ENCODE assay signal across 9 mouse cellular contexts in the genomic region with DNA sequence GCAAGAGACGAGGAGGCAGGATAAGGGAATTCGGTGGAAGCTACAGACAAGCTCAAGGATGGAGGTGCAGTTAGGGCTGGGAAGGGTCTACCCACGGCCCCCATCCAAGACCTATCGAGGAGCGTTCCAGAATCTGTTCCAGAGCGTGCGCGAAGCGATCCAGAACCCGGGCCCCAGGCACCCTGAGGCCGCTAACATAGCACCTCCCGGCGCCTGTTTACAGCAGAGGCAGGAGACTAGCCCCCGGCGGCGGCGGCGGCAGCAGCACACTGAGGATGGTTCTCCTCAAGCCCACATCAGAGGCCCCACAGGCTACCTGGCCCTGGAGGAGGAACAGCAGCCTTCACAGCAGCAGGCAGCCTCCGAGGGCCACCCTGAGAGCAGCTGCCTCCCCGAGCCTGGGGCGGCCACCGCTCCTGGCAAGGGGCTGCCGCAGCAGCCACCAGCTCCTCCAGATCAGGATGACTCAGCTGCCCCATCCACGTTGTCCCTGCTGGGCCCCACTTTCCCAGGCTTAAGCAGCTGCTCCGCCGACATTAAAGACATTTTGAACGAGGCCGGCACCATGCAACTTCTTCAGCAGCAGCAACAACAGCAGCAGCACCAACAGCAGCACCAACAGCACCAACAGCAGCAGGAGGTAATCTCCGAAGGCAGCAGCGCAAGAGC. TPM values are rescaled to one million over a fixed set of nuclear protein-coding genes. Genes with fewer than 3 reads are reported as not detected.
DNase-seq lines count a peak whose midpoint lies in the region; ATAC-seq lines count a peak whose summit lies in the region.
"Had no signal": no experiment of that assay in that cellular context is flagged by ENCODE, and none has a peak within 500 bp of the region (broad histone marks: within the 10 kb centered on the region; RNA-seq: fewer than 3 reads in every experiment).

No protein-coding gene starts in this region.

- WGBS in forebrain, embryonic 15.5 days: 18% methylated on average over 27 of the region's 30 CpGs
- 17% methylated on average over 28 of the region's 30 CpGs for WGBS in hindbrain, embryonic 12.5 days
- 17% methylated on average over 22 of the region's 30 CpGs for WGBS in limb, embryonic 10.5 days
- WGBS in neural tube, embryonic 12.5 days: 26% methylated on average over 30 of the region's 30 CpGs

- peak overlapping the region; percentile 76 for H3K4me2 ChIP-seq in forebrain, embryonic 15.5 days (replicated peaks)
- peak overlapping the region; percentile 63 for H3K4me2 ChIP-seq in hindbrain, embryonic 12.5 days (replicated peaks)
- peak overlapping the region; percentile 66 for H3K4me2 ChIP-seq in neural tube, embryonic 12.5 days (replicated peaks)

- peak; percentile 7 to 36 for DNase-seq in left cerebral cortex, adult 18-20 months (ENCODE audit: low spot score in 2 of 2)
- DNase-seq in left cerebral cortex, postnatal 4 days: no peak
- peak; percentile 64 for DNase-seq in adrenal gland, adult 2 months
- DNase-seq in limb, embryonic 10.5 days (ENCODE audit: low spot score): peak; percentile 33
- DNase-seq in c-Kit-positive CD71-positive TER-119-positive erythroid progenitor cells, embryonic 14.5 days (ENCODE audit: low spot score): no peak

- peak overlapping the region; percentile 44 for H3K4me3 ChIP-seq in forebrain, embryonic 15.5 days
- H3K4me3 ChIP-seq in hindbrain, embryonic 12.5 days: peak overlapping the region; percentile 37
- peak overlapping the region; percentile 46 for H3K4me3 ChIP-seq in limb, embryonic 10.5 days
- H3K4me3 ChIP-seq in neural tube, embryonic 12.5 days: peak overlapping the region; percentile 34

- H3K27ac ChIP-seq in forebrain, embryonic 15.5 days (replicated peaks): no peak overlapping the region
- no peak overlapping the region for H3K27ac ChIP-seq in hindbrain, embryonic 12.5 days
- H3K27ac ChIP-seq in limb, embryonic 10.5 days: no peak overlapping the region
- no peak overlapping the region for H3K27ac ChIP-seq in neural tube, embryonic 12.5 days

- intact Hi-C loops in left cerebral cortex, postnatal 4 days (cut with DNase I): no loop called here

- H3K4me1 ChIP-seq in forebrain, embryonic 15.5 days: peaks cover 27% of the 10 kb centered on the region
- 0 out of 2 replicates have a peak, but pooled peaks cover 8% of the 10 kb centered on the region for H3K4me1 ChIP-seq in hindbrain, embryonic 12.5 days
- peaks cover 10% of the 10 kb centered on the region; the same call in 1 of the 2 replicates for H3K4me1 ChIP-seq in limb, embryonic 10.5 days
- H3K4me1 ChIP-seq in neural tube, embryonic 12.5 days: no peaks in the 10 kb centered on the region

- H3K36me3 ChIP-seq in forebrain, embryonic 15.5 days: no peaks in the 10 kb centered on the region
- H3K36me3 ChIP-seq in hindbrain, embryonic 12.5 days: no peaks in the 10 kb centered on the region
- no peaks in the 10 kb centered on the region for H3K36me3 ChIP-seq in limb, embryonic 10.5 days
- no peaks in the 10 kb centered on the region for H3K36me3 ChIP-seq in neural tube, embryonic 12.5 days

- no peaks in the 10 kb centered on the region for H3K9me3 ChIP-seq in forebrain, embryonic 15.5 days
- no peaks in the 10 kb centered on the region for H3K9me3 ChIP-seq in hindbrain, embryonic 12.5 days (replicated peaks)
- H3K9me3 ChIP-seq in limb, embryonic 10.5 days (replicated peaks): no peaks in the 10 kb centered on the region
- no peaks in the 10 kb centered on the region for H3K9me3 ChIP-seq in neural tube, embryonic 12.5 days

- peak; percentile 58 for ATAC-seq in forebrain, embryonic 15.5 days (replicated peaks)
- ATAC-seq in hindbrain, embryonic 12.5 days (ENCODE audit: low FRiP score): peak; percentile 73
- ATAC-seq in neural tube, embryonic 12.5 days (ENCODE audit: low FRiP score, low read depth): peak; percentile 62
- ATAC-seq: Patski had no signal

- 0 out of 2 replicates have a peak overlapping the region, but pooled peaks have one; percentile 28 for H3K9ac ChIP-seq in forebrain, embryonic 15.5 days (replicated peaks)
- H3K9ac ChIP-seq in hindbrain, embryonic 12.5 days: peak overlapping the region; percentile 27; the same call in 1 of the 2 replicates
- no peak overlapping the region for H3K9ac ChIP-seq in neural tube, embryonic 12.5 days

- peaks cover 9% of the 10 kb centered on the region; the same call in 1 of the 2 replicates for H3K27me3 ChIP-seq in forebrain, embryonic 15.5 days
- peaks cover 44% of the 10 kb centered on the region for H3K27me3 ChIP-seq in hindbrain, embryonic 12.5 days
- H3K27me3 ChIP-seq in limb, embryonic 10.5 days (ENCODE audit: low read depth, poor library complexity, severe bottlenecking): peaks cover 65% of the 10 kb centered on the region
- H3K27me3 ChIP-seq in neural tube, embryonic 12.5 days (replicated peaks): peaks cover 40% of the 10 kb centered on the region

RNA-seq across cellular contexts. Expression of gene Ar, which starts 1.3 kb away (rescaled TPM):
- total RNA-seq in left cerebral cortex, adult 18-20 months (2021): 10 to 100 TPM; 15.9 to 17.0 TPM
- total RNA-seq in left cerebral cortex, postnatal 4 days (2021): under 1 TPM; 0.76 to 0.79 TPM
- total RNA-seq in adrenal gland, adult 2 months (2021): 10 to 100 TPM; 39.8 to 76.5 TPM
- polyA plus RNA-seq in adrenal gland, adult 2 months (2012; rRNA removed): 5.9 and 12.8 TPM in 2 replicates
- 0.04 and 0.08 TPM in 2 replicates for polyA plus RNA-seq in forebrain, embryonic 15.5 days (2015; fragmentation: Nextera tagmentation; extraction: Ambion mirVana)
- 0.07 and 0.08 TPM in 2 replicates for polyA plus RNA-seq in hindbrain, embryonic 12.5 days (2016; fragmentation: Nextera tagmentation; extraction: Ambion mirVana)
- polyA plus RNA-seq in limb, embryonic 10.5 days (2016; fragmentation: Nextera tagmentation; extraction: Ambion mirVana): 0.05 TPM in 2 replicates
- 0.04 and 0.14 TPM in 2 replicates for polyA plus RNA-seq in neural tube, embryonic 12.5 days (2016; fragmentation: Nextera tagmentation; extraction: Ambion mirVana)
- polyA plus RNA-seq: Patski had no signal

Comparison
In these comparisons a context has a peak if more than half of its experiments do, and no peak if none do; other contexts are left out.
1. DNase-seq: peak in left cerebral cortex, adult 18-20 months (2 of 2), adrenal gland, adult 2 months (single experiment) and limb, embryonic 10.5 days (single experiment); none in left cerebral cortex, postnatal 4 days (single experiment) and c-Kit-positive CD71-positive TER-119-positive erythroid progenitor cells, embryonic 14.5 days (single experiment).
2. Peak in every context shown above with its lines, with median percentiles within 50 percentile points of each other: ATAC-seq, H3K4me2 ChIP-seq and H3K4me3 ChIP-seq.